8 mouse cellular contexts compared by ENCODE assay signal in the genomic region with DNA sequence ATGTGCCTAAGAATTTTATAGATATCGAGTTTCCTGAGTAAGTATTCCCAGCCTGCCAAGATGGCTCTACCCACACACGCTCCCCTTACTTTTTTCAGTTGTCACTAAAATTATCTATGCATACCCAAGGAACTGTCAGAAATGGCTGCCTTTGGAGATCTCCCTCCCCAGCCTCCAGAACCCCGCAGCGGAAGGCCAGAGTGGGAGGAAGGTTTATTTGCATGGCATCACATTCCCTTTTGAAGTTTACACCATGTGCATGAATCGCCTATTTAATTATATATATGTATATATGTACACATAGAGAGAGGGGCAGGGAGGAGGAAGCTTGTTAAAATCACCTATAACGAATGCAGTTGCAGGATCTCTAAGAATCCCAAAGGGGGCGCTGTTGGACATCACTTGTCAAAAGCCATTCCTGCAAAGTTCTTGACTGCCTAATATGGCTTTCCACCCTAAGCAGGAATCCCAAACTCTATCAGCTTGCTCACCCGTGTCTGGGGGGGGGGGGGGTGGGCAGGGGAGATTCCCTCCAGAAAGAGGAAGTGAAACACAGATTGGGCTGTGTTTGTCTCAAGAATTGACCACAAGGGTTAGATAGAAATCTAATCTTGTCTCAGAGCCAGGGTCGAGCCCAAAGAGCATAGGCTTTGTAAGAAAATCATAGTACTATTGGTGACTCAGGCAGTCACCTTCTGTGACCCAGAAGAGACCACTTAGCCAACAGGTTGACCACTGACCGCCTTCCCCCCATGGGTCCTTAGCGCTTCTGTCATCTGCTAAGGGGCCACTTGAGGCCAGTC. TPM values are rescaled to one million over a fixed set of nuclear protein-coding genes. Genes with fewer than 3 reads are reported as not detected.
A peak's percentile ranks its signal among the peaks of the same experiment; 100 is the strongest.
DNase-seq lines count a peak whose midpoint lies in the region.

No protein-coding gene starts in this region.

- peak; percentile 48 to 52 for DNase-seq in cerebellum, postnatal 14 days
- DNase-seq in cerebellum, adult 9-11 months = no peak
- peak; percentile 47 to 54 for DNase-seq in spleen, adult 18-20 months
- DNase-seq in spleen, adult 12 weeks (ENCODE audit: low spot score) = no peak
- DNase-seq in forelimb bud, embryonic 11.5 days (ENCODE audit: low read depth, low spot score) = peak; percentile 28
- peak; percentile 71 to 80 for DNase-seq in left cerebral cortex, postnatal 36 days (ENCODE audit: low spot score in 2 of 2)
- DNase-seq in right cerebral cortex, adult 2 months (ENCODE audit: low spot score in 2 of 2) = peak; percentile 70 to 71
- no peak for DNase-seq in ovary, postnatal 10 days (ENCODE audit: low spot score)

- intact Hi-C loops in left cerebral cortex, postnatal 36 days (cut with DNase I) = loop anchor here (1.0 to 5.0 kb wide), 3 partner anchors 60 to 347 kb away; partner anchors contain the start of gene Cacna1i

RNA-seq across cellular contexts. Expression of gene Fam83f, which starts 37.1 kb away (rescaled TPM):
- under 1 TPM; 0.39 TPM for total RNA-seq in left cerebral cortex, postnatal 36 days (2021)

Comparison
In these comparisons a context has a peak if more than half of its experiments do, and no peak if none do; other contexts are left out.
1. DNase-seq: peak in cerebellum, postnatal 14 days (2 of 2), spleen, adult 18-20 months (2 of 2), forelimb bud, embryonic 11.5 days (single experiment), left cerebral cortex, postnatal 36 days (2 of 2) and right cerebral cortex, adult 2 months (2 of 2); none in cerebellum, adult 9-11 months (single experiment), spleen, adult 12 weeks (single experiment) and ovary, postnatal 10 days (single experiment).